Mouse (Mus musculus) frontal cortex, postnatal 25 days (tissue): ENCODE measurements around the gene Tomm7.
"Not testable (repeated sequence)": the region's sequence is repeated elsewhere in the genome, so short reads cannot be mapped to it uniquely, and the experiment has no call there.

Experiments used
- DNase-seq, 2 experiments: peaks; one replicate each; pipeline ENCODE4 v3.0.0; 2022; ENCODE audit warnings: low spot score in 2 of 2

Tomm7 gene

GRCm38 (mm10) chr5:23851160-23851555 is 7.2 kb upstream of the Tomm7 start:
- not testable (repeated sequence) for DNase-seq

- DNase-seq: peak; percentile 80 to 86
Observed at GRCm38 (mm10) chr5:23850345-23851159, 6.6 kb upstream of the Tomm7 start.

DNA sequence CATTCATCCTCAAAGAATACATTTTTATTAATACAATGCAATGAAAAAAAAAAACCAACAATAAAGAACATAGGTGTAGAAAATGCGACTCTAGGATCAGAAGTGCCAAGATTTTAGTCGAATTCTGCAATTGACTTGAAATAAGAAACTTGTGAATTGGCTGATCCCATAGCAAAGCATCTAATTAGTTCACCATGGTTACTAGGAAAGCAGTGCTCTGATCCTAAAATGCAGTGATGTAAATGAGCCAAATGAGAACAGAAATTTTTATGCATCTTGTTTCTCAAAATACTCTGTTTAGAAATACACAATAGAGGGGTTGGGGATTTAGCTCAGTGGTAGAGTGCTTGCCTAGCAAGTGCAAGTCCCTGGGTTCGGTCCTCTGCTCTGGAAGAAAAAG is 1.2 kb upstream of the Tomm7 start:
- DNase-seq: no peak

- no peak for DNase-seq
Observed at GRCm38 (mm10) chr5:23844531-23844841, 525 bp upstream of the Tomm7 start.

DNA sequence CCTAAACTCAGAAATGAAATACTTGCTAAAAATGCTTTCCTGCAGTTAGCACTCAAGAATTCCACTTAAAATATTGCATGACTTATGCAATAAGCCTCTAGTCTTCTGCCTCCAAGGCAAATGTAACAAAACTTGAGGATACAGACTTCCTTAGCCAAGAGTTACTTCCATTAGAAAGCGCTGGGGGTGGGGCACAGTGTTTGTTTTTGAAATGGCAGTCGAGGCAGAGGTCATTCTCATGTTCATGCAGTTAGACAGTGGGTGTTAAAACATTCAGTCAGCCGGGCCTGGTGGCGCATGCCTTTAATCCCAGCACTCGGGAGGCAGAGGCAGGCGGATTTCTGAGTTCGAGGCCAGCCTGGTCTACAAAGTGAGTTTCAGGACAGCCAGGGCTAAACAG is 5.8 kb downstream of the Tomm7 start:
- DNase-seq: no peak

DNA sequence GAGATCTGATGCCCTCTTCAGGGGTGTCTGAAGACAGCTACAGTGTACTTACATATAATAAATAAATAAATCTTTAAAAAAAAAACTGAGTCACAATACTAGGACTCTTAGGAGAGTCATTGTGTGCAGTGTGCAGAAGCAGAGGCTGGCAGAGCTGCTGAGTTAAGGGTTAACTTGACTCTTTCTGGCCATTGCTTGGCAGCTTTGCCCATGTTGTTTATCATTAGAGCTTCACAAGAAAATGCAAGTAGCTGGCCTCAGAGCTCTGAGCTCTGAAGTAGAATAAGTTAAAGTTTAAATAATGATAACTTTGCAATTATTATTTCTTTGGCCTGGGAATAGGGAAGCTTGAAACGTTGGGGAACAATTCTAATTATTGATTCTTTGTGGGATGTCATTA is 8.3 kb downstream of the Tomm7 start:
- not testable (repeated sequence) for DNase-seq

DNA sequence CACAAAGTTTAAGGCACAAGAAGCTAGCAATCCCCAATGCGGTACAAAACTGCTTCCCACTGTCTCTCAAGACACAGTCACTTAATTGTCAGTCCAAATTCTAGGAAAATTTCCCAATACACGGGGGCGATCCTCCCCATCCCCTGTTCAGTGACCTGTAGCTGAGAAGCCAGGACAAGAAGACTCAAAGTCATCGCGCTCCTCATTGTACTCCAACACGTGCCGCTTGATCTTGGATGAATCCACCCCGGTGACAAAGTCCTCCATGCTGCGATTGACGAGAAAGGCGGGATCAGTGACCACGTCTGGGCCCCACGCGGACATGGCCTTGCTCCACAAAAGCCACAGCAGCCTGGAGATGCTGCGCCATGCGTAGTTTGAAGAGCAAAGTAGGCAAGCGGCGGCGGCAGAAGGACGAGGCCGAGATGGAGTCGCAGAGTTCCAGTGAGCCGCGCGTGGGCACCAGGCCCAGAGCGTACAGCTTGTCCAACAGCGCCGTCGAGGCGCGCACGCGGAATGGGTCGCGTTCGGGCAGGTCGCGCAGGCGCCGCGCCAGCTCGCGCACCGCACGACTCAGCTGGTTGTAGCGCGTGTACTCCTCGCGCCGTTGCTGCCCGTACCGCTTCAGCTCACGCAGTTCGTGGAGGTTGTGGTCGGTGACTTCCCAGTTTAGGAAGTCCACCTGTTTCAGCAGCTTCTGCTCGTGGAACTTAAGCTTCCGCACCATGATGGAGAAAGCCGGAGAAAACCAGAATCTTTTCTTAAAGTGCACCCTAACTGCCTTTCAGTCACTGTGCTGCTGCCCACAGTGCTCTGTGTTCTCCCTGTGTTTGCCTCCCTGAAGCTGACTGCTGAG is 12.8 kb downstream of the Tomm7 start:
- DNase-seq: no peak

DNA sequence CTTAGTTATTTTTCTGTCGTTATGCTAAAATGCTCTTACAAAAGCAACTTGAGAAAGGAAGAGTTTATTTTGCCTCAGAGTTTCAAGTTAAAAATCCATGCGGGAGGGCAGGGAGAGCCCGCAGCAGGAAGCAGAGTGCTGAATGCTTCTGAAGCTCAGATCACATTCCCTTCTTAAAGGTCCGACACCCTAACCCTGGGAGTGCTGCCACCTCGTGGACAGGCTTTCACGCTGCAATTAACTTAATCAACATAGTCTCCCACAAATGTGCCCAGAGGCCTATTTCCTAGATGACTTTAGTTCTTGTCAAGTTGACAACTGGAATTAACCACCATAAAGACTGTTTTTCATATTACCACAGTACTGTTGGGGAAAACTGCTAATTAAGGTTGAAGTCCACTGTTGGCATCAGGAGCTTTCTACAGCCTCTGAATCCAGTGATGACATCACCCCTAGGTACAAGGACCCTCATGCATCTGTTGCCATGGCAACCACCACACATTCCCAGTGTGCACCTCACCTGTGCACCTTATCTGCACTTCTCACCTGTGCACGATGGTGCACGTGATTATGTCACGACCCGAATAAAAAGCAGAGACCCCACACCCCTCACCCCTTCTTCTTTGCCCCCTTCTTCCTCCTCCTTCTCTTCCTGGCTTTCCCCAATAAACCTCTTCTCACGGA is 17.5 kb downstream of the Tomm7 start:
- no peak for DNase-seq

GRCm38 (mm10) chr5:23824171-23824733 is 19.7 kb downstream of the Tomm7 start:
- DNase-seq: no peak

GRCm38 (mm10) chr5:23822306-23822705 is 21.7 kb downstream of the Tomm7 start:
- no peak for DNase-seq

DNA sequence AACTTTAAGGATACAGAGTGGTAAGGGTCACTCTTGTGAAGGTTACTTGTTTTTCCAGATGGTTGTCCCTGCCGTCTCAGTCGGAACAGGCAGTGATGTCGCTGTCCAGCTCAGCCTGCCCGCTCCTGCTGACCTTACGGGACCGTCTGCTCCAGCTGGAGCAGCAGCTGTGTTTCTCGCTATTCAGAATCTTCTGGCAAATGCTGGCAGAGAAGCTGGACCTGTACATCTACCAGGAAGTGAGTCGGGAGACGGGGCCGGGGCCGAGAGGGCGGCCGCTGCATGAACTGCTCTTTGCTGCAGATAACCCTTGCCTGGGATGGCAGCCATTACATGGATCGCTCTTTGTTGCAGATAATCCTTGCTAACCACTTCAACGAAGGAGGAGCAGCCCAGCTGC is 27.3 kb downstream of the Tomm7 start:
- no peak for DNase-seq

GRCm38 (mm10) chr5:23814841-23815240 is 29.1 kb downstream of the Tomm7 start:
- no peak for DNase-seq

GRCm38 (mm10) chr5:23792726-23793125 is 51.2 kb downstream of the Tomm7 start:
- no peak for DNase-seq

DNA sequence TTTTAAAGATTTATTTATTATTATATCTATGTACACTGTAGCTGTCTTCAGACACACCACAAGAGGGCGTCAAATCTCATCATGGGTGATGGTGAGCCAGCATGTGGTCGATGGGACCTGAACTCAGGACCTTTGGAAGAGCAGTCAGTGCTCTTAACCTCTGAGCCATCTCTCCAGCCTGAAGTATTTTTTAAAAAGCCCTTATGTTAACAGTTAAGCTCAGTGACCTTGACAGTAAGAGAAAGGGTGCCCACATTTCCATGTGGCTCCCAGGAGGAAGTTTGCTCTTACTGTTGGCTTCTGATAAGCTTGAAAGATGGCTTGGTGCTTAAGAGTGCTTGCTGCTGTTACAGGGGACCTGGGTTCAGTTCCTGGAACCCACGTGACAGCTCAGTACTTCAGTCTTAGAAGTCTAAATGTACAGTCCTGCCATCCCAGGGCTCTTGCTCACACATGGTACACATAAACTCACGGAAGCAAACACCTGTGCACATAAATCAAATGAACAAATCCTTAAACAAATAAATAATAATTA is 54.8 kb downstream of the Tomm7 start:
- no peak for DNase-seq
